Mouse (Mus musculus) hindbrain, embryonic 14.5 days (tissue): Measurements from ENCODE around the gene Optc. TPM values are rescaled to one million over a fixed set of nuclear protein-coding genes. Genes with fewer than 3 reads are reported as not detected.
A peak's percentile ranks its signal among the peaks of the same experiment; 100 is the strongest.

Source experiments
- ATAC-seq: fragments of 200-750 bp; cut with Nextera tagmentation; 2 replicates; pipeline ENCODE4 v1.8.0; 2017; ENCODE audit warnings: moderate number of reproducible peaks, mild to moderate bottlenecking, moderate TSS enrichment, moderate library complexity; ENCODE audit not compliant: low FRiP score
- DNase-seq: peaks from one replicate; pipeline ENCODE4 v3.0.0-alpha.2; 2015; ENCODE audit warnings: low spot score
- H3K27ac ChIP-seq: fragments of 300-500 bp; sonication (generic); 2 replicates; pipeline ENCODE4 v1.5.1; 2014; ENCODE audit warnings: mild to moderate bottlenecking, moderate library complexity
- H3K27me3 ChIP-seq: fragments of 300-500 bp; sonication (generic); 2 replicates; pipeline ENCODE4 v1.6.1; 2014; ENCODE audit warnings: mild to moderate bottlenecking, low read length, mixed read lengths; ENCODE audit not compliant: control insufficient read depth, insufficient read depth
- H3K36me3 ChIP-seq: fragments of 300-500 bp; sonication (generic); replicated peaks from 2 replicates; pipeline ENCODE4 v1.6.1; 2014; ENCODE audit not compliant: control insufficient read depth, insufficient read depth
- H3K4me1 ChIP-seq: fragments of 300-500 bp; sonication (generic); replicated peaks from 2 replicates; pipeline ENCODE4 v1.6.1; 2014; ENCODE audit warnings: antibody characterized with exemption, low read length, mixed read lengths; ENCODE audit not compliant: control insufficient read depth, insufficient read depth
- H3K4me2 ChIP-seq: fragments of 300-500 bp; sonication (generic); replicated peaks from 2 replicates; pipeline ENCODE4 v1.6.1; 2014; ENCODE audit warnings: mild to moderate bottlenecking, moderate library complexity
- H3K4me3 ChIP-seq: fragments of 300-500 bp; sonication (generic); replicated peaks from 2 replicates; pipeline ENCODE4 v1.5.1; 2014; ENCODE audit warnings: mild to moderate bottlenecking, low read length
- H3K9ac ChIP-seq: fragments of 300-500 bp; sonication (generic); 2 replicates; pipeline ENCODE4 v1.6.1; 2014
- H3K9me3 ChIP-seq: fragments of 300-500 bp; sonication (generic); 2 replicates; pipeline ENCODE4 v1.6.1; 2016; ENCODE audit warnings: low read length; ENCODE audit not compliant: control insufficient read depth
- WGBS: fragments of 180-500 bp; shearing (Covaris S2); extraction: QIAGEN DNeasy Blood & Tissue Kit; methylation state at CpG from one replicate; pipeline ENCODE4 v1.1.7; 2014; 5-methylcytosine and 5-hydroxymethylcytosine counted together
- polyA plus RNA-seq: library from polyadenylated mRNA; unstranded; fragments of >200 nt; fragmentation: Nextera tagmentation; extraction: Ambion mirVana; gene quantifications from 2 replicates; pipeline ENCODE4 v1.2.1, GENCODE M21; 2014

Optc gene
- polyA plus RNA-seq, 1 experiment from 2014 or later, result 3.2 TPM

- no peaks in the 10 kb centered on the region for H3K9me3 ChIP-seq
- no peak overlapping the region for H3K27ac ChIP-seq
- 85% methylated on average over 5 of the region's 5 CpGs for WGBS
- no peaks in the 10 kb centered on the region for H3K36me3 ChIP-seq
- no peak for ATAC-seq
- no peaks in the 10 kb centered on the region for H3K27me3 ChIP-seq
- no peak overlapping the region for H3K9ac ChIP-seq
- H3K4me1 ChIP-seq, result peaks cover 22% of the 10 kb centered on the region; the same call in 1 of the 2 replicates
- no peak overlapping the region for H3K4me3 ChIP-seq
- no peak for DNase-seq
- no peak overlapping the region for H3K4me2 ChIP-seq
Measured at GRCm38 (mm10) chr1:133857781-133858180, 50.0 kb downstream of the Optc start.

GRCm38 (mm10) chr1:133857171-133857570 is 50.6 kb downstream of the Optc start:
- Histone ChIP-seq H3K4me3 (no peak overlapping the region), H3K4me1 (peaks cover 22% of the 10 kb centered on the region; the same call in 1 of the 2 replicates), H3K4me2 (no peak overlapping the region), H3K9me3 (no peaks in the 10 kb centered on the region), H3K36me3 (no peaks in the 10 kb centered on the region), H3K27ac (no peak overlapping the region), H3K27me3 (no peaks in the 10 kb centered on the region), H3K9ac (no peak overlapping the region)
- ATAC-seq (no peak), DNase-seq (no peak)
- WGBS, result 87% methylated on average over 5 of the region's 5 CpGs

GRCm38 (mm10) chr1:133856655-133857054 is 51.1 kb downstream of the Optc start:
- WGBS, result 61% methylated on average over 3 of the region's 3 CpGs

GRCm38 (mm10) chr1:133856133-133856541 is 51.7 kb downstream of the Optc start:
- WGBS, result 16% methylated on average over 11 of the region's 11 CpGs
- no peak overlapping the region for H3K27ac ChIP-seq
- no peaks in the 10 kb centered on the region for H3K27me3 ChIP-seq
- H3K36me3 ChIP-seq, result no peaks in the 10 kb centered on the region
- H3K4me2 ChIP-seq, result no peak overlapping the region
- no peak overlapping the region for H3K4me3 ChIP-seq
- ATAC-seq (no peak), DNase-seq (no peak)
- no peak overlapping the region for H3K9ac ChIP-seq
- H3K9me3 ChIP-seq, result no peaks in the 10 kb centered on the region
- H3K4me1 ChIP-seq, result peaks cover 22% of the 10 kb centered on the region; the same call in 1 of the 2 replicates

More at GRCm38 (mm10) chr1:133856655-133857054, 51.1 kb downstream of the Optc start:
- Histone ChIP-seq H3K4me2 (no peak overlapping the region), H3K27me3 (no peaks in the 10 kb centered on the region), H3K27ac (no peak overlapping the region), H3K9me3 (no peaks in the 10 kb centered on the region), H3K9ac (no peak overlapping the region), H3K36me3 (no peaks in the 10 kb centered on the region), H3K4me1 (peaks cover 22% of the 10 kb centered on the region; the same call in 1 of the 2 replicates), H3K4me3 (no peak overlapping the region)
- ATAC-seq, result 0 out of 2 replicates have a peak, but pooled peaks have one; percentile 29
- DNase-seq, result no peak

- 5% methylated on average over 15 of the region's 15 CpGs for WGBS
- H3K9me3 ChIP-seq, result no peaks in the 10 kb centered on the region
- no peaks in the 10 kb centered on the region for H3K27me3 ChIP-seq
- ATAC-seq, result no peak
- DNase-seq, result peak; percentile 44
- H3K36me3 ChIP-seq, result no peaks in the 10 kb centered on the region
- peak overlapping the region; percentile 26 for H3K4me3 ChIP-seq
- H3K4me2 ChIP-seq, result peak overlapping the region; percentile 54
- H3K9ac ChIP-seq, result peak overlapping the region; percentile 33; the same call in 1 of the 2 replicates
- peaks cover 22% of the 10 kb centered on the region; the same call in 1 of the 2 replicates for H3K4me1 ChIP-seq
- H3K27ac ChIP-seq, result no peak overlapping the region
Measured at GRCm38 (mm10) chr1:133855274-133856017, 52.4 kb downstream of the Optc start.

GRCm38 (mm10) chr1:133854421-133855273 is 53.2 kb downstream of the Optc start:
- ATAC-seq (peak; percentile 58; the same call in 1 of the 2 replicates), DNase-seq (peak; percentile 50)
- peak overlapping the region; percentile 54 for H3K4me2 ChIP-seq
- no peak overlapping the region for H3K27ac ChIP-seq
- WGBS, result 3% methylated on average over 17 of the region's 17 CpGs
- H3K9me3 ChIP-seq, result no peaks in the 10 kb centered on the region
- peak overlapping the region; percentile 33; the same call in 1 of the 2 replicates for H3K9ac ChIP-seq
- peak overlapping the region; percentile 26 for H3K4me3 ChIP-seq
- H3K4me1 ChIP-seq, result peaks cover 22% of the 10 kb centered on the region; the same call in 1 of the 2 replicates
- H3K36me3 ChIP-seq, result no peaks in the 10 kb centered on the region
- no peaks in the 10 kb centered on the region for H3K27me3 ChIP-seq

Other genes starting within 250 kb of the Optc start
- not detected in 2 replicates for gene Zbed6, start 247.1 kb downstream of the Optc start, polyA plus RNA-seq
- 5.3 and 5.6 TPM in 2 replicates for gene Gm38394, start 246.7 kb downstream of the Optc start, polyA plus RNA-seq
- 0.13 TPM in 1 of 2 replicates, not detected in the other for gene Lax1, start 217.9 kb downstream of the Optc start, polyA plus RNA-seq
- 21.1 and 23.3 TPM in 2 replicates for gene Atp2b4, start 107.0 kb downstream of the Optc start, polyA plus RNA-seq
- gene Prelp, start 13.4 kb upstream of the Optc start, polyA plus RNA-seq, result 14.6 and 15.6 TPM in 2 replicates
- gene Fmod, start 129.3 kb upstream of the Optc start, polyA plus RNA-seq, result 5.3 and 6.2 TPM in 2 replicates
- gene Btg2, start 171.1 kb upstream of the Optc start, polyA plus RNA-seq, result 26.3 and 29.0 TPM in 2 replicates
- 0.20 and 0.23 TPM in 2 replicates for gene Chit1, start 203.2 kb upstream of the Optc start, polyA plus RNA-seq